Mouse (Mus musculus) adrenal gland, adult 18-20 months (tissue): ENCODE measurements around the gene Il20. TPM values are rescaled to one million over a fixed set of nuclear protein-coding genes. Genes with fewer than 3 reads are reported as not detected.

ENCODE experiments used
- DNase-seq, 2 experiments: peaks; one replicate each; pipeline ENCODE4 v3.0.0; 2021 to 2022; ENCODE audit warnings: low spot score in 2 of 2
- total RNA-seq, 2 experiments: library from RNA; stranded (reverse); gene quantifications; 1 replicate in 1 of 2; 2 replicates in 1 of 2; pipeline ENCODE4 v1.2.3; 2021

Gene Il20
- total RNA-seq, 2 experiments from 2014 or later: not detected

DNA sequence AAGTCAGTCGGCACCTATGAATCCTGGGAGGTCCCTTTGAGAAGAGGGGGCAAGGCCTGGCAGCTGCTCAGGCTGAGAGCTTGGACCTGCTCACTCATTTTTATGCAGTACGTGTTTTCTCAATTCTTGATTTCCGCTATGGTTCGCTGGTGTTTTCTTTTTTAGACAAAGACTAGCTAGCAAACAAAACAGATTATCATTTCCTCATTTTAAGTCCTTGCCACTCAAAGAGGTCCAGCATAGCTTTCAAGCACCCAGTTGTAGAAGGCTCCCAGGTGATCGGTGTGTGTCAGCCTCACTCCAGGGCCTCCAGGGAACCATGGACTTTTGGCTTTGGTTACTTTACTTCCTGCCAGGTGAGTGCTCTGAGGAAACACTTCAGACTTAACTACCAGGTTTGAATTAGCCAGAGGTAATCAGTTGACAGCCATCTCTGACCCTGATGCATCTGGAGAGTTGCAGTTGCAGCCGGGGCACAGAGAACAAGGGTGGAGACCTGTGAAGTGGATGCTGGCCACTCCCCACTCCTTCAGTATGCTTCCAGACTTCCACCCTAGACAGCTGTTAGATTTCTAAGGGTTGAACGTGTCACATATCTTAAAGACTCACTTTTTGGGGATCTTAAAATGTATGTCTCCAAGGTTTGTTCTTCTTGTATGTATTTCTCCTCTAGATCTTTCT is 45.6 kb downstream of the Il20 start, which contains the start of gene Fcmr:
TSS of gene Fcmr (plus strand) at position 129 of the 681 bp plus-strand sequence.
- DNase-seq: no peak

DNA sequence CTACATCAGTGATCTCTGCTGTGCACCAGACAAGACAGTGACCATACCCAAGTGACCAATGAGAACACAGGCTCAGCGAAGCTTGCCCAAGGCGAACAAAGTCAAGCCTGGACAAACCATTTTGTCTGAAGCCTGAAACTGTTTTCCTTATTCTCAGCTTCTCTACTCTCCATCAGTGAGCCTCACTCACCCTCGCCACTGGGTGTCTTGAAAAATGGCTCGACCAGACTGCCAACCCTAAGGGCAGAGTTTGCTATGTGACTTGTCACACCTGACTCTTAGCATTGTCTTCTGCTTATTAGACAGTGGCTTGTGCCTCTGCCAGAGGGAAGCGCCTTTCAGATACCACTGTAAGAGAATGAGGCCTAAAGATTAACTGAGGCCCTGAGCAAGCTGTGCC is 46.5 kb downstream of the Il20 start:
- DNase-seq: no peak

DNA sequence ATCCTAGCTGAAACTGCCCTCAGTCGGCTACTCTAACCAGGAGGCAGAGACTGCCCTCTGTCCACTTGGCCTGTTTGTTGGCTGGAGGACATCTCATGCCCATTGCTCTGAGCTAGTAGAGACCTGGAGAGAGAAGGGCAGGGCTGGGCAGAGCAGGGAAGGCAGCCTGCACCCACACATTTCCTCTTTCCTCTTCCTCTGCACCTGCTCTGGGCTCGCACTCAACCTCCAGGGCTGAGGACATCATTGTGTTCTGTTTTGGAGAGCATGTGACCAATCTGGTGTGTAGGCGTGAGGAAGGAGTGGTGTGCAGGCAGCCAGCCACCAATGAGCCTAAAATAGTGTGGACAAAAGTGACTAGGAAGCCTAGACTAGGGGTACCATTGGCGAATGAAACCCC is 47.0 kb downstream of the Il20 start:
- no peak for DNase-seq

DNA sequence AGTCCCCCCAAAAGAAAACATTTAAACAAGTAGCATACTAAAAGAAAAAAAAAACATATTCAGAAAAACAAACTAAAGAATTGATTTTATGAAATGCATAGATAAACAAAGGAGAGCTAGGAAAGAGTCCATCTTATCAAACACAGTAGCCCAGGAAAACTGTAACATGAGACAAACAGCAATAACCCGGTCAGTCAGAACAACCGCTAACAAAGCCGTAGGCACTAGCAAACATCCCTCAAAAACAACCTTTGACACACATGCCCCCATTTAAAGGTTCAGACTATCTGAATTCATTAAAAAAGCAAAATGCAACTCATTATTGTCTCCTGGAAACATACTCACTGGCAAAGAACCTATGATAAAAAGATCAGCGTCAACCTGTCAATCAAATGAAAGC is 53.8 kb downstream of the Il20 start:
- DNase-seq: no peak

Other genes starting within 250 kb of the Il20 start
- under 1 TPM in 1 of 2 experiments, not detected in 1; 0.23 TPM for gene C4bp, start 249.8 kb downstream of the Il20 start, total RNA-seq
- gene Gm29427, start 195.7 kb downstream of the Il20 start, total RNA-seq: under 1 TPM in 1 of 2 experiments, not detected in 1; 0.38 TPM
- gene Yod1, start 194.1 kb downstream of the Il20 start, total RNA-seq: 10 to 100 TPM in 1 of 2 experiments, 1 to 10 TPM in 1; 9.9 to 10.5 TPM
- gene Pfkfb2, start 182.2 kb downstream of the Il20 start, total RNA-seq: 10 to 100 TPM; 22.8 to 46.9 TPM
- 1 to 10 TPM; 2.4 to 7.7 TPM for gene AA986860, start 179.5 kb downstream of the Il20 start, total RNA-seq
- under 1 TPM in 1 of 2 experiments, not detected in 1; 0.16 TPM for gene Fcamr, start 110.5 kb downstream of the Il20 start, total RNA-seq
- under 1 TPM; 0.19 to 0.50 TPM for gene Pigr, start 84.8 kb downstream of the Il20 start, total RNA-seq
- under 1 TPM; 0.35 to 0.53 TPM for gene Fcmr, start 45.8 kb downstream of the Il20 start, total RNA-seq
- not detected for gene Il24, start 24.0 kb downstream of the Il20 start, total RNA-seq
- not detected for gene Il19, start 28.7 kb upstream of the Il20 start, total RNA-seq
- not detected for gene Il10, start 108.4 kb upstream of the Il20 start, total RNA-seq
- 100 to 1,000 TPM; 198 to 219 TPM for gene Mapkapk2, start 186.4 kb upstream of the Il20 start, total RNA-seq
- 1 to 10 TPM; 5.5 to 7.1 TPM for gene Dyrk3, start 226.9 kb upstream of the Il20 start, total RNA-seq
- gene Eif2d, start 241.7 kb upstream of the Il20 start, total RNA-seq: 10 to 100 TPM; 33.7 to 40.4 TPM